Mouse (Mus musculus): ENCODE results near the gene 1700001O22Rik.

Gene 1700001O22Rik

GRCm38 (mm10) chr2:30754831-30755230, 48.6 kb downstream of the 1700001O22Rik start:
- DNase-seq (ENCODE audit: extremely low spot score), result no peak

- DNase-seq (ENCODE audit: extremely low spot score), result peak; percentile 52
Measured at GRCm38 (mm10) chr2:30753219-30753618, 50.2 kb downstream of the 1700001O22Rik start.

- DNase-seq (ENCODE audit: extremely low spot score), result no peak
Measured at GRCm38 (mm10) chr2:30752471-30752870, 51.0 kb downstream of the 1700001O22Rik start.

- no peak for DNase-seq (ENCODE audit: extremely low spot score)
Measured at GRCm38 (mm10) chr2:30750025-30750424, 53.4 kb downstream of the 1700001O22Rik start.

GRCm38 (mm10) chr2:30747602-30748162, 55.8 kb downstream of the 1700001O22Rik start:
- no peak for DNase-seq (ENCODE audit: extremely low spot score)

Data from embryo, embryonic 9.5 days (tissue).